Mouse (Mus musculus) heart, adult 2 months (tissue): ENCODE measurements around the gene Dnaja1.

Source experiments
- CTCF ChIP-seq: fragments of 200-600 bp; IDR thresholded peaks from 2 replicates; pipeline ENCODE4 v1.8.1; 2022; ENCODE audit warnings: antibody characterized with exemption, mild to moderate bottlenecking, moderate library complexity
- POLR2A ChIP-seq: fragments of 200-500 bp; IDR thresholded peaks from 2 replicates; pipeline ENCODE4 v1.6.1; 2011; ENCODE audit warnings: mild to moderate bottlenecking, low read depth, low read length, control low read depth; ENCODE audit not compliant: insufficient read depth

DNA sequence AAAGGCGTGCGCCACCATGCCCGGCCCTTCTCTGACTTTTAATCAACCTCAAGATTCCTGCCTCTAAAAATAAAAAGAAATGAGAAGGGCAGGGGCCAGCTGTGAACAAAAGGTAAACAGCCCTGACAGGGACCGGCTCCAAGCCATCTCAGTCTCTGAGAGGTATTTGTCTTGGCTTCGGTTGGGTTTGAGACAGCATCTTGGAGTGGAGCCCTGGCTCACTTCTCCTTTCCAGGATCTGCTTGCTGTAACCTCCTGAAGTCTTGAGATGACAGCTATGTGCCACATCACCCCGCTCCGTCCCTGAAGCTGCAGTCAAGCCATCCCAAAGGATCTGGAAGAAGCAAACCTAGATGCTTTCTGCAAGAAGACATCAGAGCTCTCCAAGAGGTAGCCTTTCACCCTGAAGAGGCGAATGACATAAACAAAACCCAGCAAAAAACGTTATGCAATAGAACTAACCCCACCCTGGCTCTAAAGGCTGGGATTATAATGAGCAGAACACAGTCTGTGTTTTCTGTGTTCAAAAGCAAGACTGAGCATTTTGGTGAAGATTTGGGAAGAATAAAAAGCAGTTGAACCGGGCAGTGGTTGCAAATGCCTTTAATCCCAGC is 62.7 kb downstream of the Dnaja1 start:
- no peak for TF ChIP-seq CTCF
- TF ChIP-seq POLR2A = no peak
